Mouse (Mus musculus): ENCODE data around the gene Ppp1r15a.
"Not testable (repeated sequence)": the region's sequence is repeated elsewhere in the genome, so short reads cannot be mapped to it uniquely, and the experiment has no call there.

Gene Ppp1r15a

DNA sequence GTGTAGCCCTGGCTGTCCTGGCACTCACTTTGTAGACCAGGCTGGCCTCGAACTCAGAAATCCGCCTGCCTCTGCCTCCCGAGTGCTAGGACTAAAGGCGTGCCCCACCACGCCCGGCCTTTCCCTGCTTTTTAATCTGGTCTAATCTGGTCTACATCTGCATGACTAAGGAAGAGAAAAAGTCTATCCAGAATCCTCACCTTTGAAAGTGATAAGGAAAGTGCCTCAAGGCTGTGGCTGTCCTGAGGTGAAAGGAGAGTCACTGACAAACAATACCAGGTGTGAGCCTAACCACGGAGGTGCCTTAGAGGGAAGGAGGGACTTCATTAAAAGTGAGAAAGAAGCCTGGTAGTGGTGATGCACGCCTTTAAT lies 25.4 kb upstream of the Ppp1r15a start:
- DNase-seq (ENCODE audit: low spot score in 2 of 2), result no peak

DNA sequence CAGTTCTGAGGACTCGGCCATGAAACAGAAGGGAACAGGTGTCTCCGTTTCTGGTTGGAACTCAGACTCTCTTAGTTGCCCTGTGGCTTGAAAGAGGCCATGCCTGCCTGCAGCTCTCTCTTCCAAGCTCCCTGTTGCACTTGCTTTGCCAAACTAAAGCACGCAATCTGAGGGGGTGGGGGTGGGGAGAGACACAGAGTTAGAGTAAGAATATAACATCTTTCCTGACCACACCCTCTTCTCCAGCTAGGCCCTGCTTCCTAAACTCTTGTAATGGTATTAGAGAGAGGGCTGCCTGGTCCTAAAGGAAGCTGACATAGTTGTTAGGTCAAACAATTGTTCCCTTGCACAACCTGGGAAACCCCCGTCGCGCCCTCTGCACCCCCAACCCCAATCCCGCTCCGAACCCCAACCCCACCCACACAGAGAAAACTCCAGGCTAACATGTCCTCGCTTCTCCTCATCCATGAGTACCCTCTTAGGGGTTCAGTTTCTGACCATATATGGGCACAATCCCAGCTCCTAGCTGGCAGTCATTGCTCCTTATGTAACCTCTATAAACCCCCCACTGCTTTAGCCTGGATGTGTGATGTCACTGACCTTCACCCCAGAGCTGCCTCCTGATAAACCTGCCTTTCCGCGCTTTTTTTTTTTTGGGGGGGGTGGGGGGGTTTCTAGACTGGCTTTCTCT lies 24.9 kb upstream of the Ppp1r15a start:
- DNase-seq (ENCODE audit: low spot score in 2 of 2), result no peak

DNA sequence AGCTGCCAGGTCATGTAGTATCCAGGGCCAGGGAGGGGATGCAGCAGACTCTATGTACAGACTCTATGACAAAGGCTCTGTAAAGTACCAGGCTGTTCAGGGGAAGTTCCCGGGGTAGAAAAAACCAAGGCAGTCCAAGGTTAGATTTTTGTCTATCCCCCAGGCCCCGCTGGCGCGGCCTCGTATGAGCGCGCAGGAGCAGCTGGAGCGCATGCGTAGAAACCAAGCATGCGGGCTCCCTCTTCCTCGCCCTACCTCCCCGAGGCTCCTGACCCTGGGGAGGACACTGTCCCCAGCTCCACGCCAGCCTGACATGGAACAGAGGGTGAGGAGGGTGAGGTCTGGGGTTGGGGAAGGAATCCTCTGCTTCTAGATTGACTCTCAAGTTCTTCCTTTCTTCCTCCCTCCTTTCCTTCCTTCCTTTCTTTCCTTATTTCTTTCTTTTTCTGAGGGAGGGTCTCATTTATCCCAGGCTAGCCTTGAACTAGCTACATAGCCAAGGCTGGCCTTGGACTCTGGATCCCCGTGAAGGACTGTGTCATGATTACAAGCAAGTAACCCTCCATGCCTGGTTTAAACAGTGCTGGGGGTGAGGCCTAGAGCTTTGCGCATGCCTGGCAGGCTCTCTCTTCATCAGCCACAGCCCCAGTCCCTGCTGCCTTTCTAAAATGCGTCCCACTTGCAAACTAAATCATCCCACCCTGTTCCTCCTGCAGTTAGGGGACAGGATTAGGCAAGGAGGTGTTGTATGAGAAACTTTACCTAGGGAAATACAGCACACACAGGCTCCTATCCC lies 23.8 kb upstream of the Ppp1r15a start:
- no peak for DNase-seq (ENCODE audit: low spot score in 2 of 2)

DNA sequence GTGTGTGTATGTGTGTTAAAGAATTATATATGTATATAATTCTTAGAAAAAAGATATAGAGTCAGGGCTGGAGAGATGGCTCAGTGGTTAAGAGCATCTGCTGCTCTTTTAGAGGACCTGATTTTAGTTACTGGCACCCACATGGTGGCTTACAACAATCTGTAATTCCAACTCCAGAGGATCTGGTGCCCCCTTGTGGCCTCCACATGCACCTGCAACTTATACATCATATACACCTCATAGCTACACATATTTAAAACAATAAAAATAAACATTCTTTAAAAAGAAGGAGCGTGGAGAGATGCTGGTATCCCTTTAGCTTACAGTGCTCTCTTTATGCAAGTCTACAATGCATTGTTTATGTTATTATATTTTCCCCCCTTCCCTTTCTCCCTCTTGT lies 18.5 kb upstream of the Ppp1r15a start:
- no peak for DNase-seq (ENCODE audit: low spot score in 2 of 2)

DNA sequence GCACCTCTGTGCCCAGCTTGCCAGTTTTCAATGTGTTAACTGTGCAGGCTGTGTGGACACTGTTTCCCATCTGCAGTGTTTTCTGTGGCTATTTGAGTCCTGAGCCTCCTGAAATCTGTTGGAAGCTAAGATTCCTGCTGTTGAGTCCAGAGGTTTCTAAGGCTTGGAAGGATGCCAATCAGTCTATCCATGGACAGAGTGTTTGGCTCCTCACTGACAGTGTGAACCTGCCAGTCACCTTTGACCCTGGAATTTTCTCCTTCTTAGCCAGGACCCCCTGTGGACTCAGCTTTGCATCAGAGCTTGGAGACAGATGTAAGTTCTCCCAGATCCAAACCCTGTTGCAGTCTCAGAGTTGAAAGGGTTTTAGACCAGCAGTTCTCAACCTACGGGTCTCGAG lies 14.1 kb upstream of the Ppp1r15a start:
- DNase-seq (ENCODE audit: low spot score in 2 of 2), result no peak

DNA sequence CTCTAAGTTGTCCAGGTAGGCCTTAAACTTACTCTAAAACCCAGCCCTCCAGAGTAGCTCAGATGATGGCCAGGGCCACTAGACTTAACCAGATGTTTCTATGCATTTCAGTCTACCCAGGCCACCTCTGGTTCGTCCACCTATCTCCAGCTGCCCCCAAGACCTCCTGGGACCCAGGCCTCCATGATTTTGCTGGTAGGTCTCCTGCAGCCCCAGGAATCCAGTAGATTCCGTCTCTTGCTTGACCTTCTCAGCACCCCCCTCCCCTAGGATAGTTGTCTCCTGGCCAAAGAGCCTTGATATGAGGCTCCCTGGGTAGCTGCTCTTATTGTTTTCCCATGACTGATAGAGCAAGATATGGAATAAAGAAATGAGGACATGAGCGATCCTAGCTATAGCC lies 13.0 kb upstream of the Ppp1r15a start:
- DNase-seq (ENCODE audit: low spot score in 2 of 2), result no peak

DNA sequence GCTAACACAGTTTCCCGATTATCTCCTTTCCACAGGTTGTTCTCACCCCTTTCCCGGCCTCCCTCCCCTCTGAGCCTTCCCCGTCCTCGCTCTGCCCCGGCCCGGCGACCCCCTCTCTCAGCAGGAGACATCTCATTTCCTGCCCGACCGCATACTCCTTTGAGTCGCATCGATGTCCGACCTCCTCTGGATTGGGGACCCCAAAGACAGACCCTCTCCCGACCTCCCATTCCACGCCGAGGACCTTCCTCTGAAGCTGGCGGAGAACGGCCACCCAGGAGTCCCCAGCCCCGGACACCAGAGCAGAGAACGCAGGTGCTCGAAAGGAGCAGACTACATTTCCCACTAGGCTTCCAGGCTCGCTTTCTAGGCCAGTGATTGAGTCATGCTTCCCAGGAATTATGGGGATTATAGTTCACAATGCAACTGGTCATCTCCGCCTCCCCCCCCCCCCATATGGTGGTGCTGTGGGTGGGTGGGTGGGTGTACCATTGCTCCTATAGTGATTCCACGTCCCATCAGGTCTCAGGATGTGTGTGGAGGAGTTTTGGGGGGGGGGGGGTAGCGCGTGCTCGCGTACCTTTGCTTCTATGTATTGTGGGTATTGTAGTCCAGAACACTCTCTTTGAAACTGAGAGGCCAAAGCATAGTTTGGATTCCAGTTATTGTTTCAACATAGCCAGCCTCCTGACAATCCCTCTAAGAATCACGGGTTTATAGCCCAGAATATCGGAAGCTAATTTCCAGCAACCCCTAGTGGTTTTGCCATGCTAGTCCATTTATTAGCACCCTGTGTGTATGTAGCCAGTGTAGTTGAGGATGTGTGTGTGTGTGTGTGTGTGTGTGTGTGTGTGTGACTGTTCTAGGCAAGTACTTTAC lies 12.3 kb upstream of the Ppp1r15a start:
- DNase-seq (ENCODE audit: low spot score in 2 of 2), result peak in 1 of 2 experiments; percentile 59

DNA sequence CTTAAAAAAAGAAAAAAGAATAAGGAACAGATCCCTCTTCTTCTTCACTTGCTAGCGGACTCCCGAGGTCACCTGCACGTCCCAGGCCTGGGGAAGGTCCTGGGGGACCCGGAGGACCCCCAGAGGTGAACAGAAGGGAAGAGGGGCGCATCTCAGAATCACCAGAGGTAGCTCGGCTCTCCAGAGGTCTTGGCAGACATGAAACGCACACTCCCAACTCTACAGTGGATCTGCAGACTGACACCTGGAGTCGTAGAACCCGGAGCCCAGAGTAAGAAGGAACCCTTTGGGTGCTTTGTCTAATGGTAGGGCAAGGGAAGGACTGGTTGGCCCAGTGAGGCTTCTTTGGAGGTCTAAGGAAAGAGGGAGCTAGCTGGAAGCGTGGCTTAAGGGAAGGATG lies 11.5 kb upstream of the Ppp1r15a start:
- DNase-seq (ENCODE audit: low spot score in 2 of 2), result no peak

DNA sequence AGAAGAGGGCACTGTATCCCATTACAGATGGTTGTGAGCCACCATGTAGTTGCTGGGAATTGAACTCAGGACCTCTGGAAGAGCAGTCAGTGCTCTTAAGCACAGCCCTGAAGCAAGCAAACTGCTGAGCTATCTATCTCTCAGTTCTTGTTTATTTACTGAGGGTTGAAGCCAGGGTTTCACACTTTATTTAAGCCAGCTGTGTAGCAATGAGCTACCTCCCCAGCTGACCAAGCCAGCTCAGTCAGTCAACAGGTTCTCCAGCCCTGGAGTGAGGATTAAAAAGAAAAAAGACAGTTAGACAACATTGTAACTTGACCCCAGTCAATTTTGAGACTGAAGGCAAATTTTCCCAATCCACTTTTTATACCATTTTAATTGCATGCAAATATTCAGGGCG lies 9.6 kb upstream of the Ppp1r15a start:
- DNase-seq (ENCODE audit: low spot score in 2 of 2), result no peak

DNA sequence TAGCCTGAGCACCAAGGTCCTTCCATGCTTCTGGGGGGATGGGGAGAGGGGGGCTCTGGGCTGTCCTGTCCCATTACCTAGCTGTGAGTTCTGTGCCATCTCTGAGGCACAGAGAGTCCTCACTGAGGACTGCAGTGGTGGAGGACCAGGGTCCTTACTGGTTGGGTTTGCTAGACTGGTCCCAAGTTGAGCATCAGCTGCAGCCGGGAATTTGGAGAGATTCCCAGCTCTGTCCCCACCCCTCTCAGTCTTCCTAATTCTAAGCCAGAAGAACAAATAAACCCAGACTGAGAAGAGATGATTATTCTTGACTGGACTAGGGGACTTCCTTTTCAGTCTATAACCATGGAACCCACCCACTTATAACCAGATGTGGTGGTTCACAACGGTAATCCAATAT lies 4.6 kb upstream of the Ppp1r15a start:
- DNase-seq (ENCODE audit: low spot score in 2 of 2), result no peak

DNA sequence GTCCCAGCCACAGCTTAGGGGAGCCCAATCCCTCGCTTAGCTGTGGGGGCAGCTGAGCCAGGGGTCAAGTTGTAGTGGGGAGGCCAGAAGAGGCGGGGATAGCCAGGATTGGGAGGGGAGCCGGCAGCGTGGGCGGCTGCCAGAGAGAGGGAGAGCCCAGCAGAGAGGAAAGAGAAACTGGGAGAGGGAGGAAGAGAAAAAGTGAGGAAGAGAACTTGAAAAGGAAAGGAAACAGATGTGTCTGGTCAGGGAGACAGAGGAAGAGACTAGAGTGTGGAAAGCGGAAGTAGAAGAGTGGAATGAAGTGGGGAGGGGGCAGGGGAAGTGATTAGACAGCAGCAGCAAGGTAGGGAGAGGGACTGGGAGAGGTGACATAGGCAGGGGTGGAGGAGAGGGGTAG lies 3.4 kb upstream of the Ppp1r15a start:
- no peak for DNase-seq (ENCODE audit: low spot score in 2 of 2)

DNA sequence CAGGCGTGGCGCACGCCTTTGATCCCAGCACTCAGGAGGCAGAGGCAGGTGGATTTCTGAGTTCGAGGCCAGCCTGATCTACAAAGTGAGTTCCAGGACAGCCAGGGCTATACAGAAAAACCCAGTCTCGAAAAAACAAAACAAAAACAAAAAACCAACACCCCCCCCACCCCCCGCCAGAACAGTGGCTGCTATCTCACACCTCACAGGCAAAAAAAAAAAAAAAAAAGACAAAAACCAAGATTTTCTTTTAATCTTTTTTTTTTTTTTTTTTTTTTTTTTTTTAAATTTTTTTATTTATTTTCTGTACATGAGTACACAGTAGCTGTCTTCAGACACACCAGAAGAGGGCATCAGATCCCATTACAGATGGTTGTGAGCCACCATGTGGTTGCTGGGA lies 1.1 kb upstream of the Ppp1r15a start:
- not testable (repeated sequence) for DNase-seq (ENCODE audit: low spot score in 2 of 2)

DNA sequence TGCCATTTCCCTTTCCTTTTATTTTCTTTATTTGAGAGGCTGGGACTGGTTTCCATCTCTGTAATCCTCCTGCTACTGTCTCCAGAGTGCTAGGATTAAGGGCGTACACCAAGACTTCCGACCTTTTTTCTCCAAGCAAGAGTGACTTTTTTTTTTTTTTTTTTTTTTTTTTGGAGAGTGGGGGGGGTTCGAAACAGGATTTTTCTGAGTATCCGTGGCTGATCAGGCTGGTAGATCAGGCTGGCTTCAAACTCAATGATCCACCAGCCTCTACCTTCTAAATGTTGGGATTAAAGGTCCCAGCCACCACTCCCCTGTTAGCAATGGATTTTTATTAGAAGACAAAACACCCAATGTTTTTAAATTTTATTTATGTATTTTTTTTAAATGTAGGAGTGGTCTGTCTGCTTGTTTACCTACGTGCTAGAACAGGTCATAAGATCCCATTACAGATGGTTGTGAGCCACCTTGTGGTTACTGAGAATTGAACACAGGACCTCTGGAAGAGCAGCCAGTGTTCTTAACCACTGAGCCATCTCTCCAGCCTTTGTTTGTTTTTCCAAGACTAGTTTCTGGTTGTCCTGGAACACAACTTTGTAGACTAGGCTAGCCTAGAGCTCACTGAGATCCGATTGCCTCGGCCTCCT lies 529 bp upstream of the Ppp1r15a start:
- DNase-seq (ENCODE audit: low spot score in 2 of 2), result no peak

DNA sequence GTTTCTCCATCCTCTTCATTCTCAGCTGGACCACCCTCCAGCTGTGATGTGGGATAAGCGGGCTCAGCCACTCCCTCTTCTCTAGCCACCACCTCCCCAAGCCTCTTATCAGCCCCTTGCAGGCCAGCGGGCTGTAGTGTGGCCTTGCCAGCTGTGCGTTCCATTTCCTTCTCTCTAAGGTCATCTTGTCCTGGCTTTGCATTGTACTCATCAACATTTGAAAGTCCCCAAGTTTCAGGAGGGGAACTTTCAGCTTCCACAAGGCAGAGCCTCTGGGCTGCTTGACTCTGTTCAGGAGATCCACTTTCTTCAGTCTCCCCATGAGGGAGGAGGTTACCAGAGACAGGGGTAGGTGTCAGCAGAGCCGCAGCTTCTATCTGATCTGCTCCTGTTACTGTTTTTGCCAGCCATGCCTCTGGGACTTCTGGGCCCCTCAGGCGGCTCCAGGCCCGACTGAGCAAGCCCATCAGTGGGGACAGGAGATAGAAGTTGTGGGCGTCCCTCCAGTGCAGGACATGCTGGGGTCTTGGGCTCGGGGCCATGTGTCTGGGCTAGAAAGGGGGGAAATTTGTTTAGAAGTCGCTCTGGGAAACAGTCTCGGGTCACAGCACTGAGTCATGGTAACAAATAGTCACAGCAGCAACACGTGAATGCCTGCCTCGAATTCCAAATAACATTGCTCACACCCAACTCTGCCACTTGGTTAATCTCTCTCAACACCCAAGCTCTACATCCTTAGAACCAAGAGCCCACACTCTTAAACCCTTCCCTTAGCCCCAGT lies 1.0 kb downstream of the Ppp1r15a start:
- no peak for DNase-seq (ENCODE audit: low spot score in 2 of 2)

DNA sequence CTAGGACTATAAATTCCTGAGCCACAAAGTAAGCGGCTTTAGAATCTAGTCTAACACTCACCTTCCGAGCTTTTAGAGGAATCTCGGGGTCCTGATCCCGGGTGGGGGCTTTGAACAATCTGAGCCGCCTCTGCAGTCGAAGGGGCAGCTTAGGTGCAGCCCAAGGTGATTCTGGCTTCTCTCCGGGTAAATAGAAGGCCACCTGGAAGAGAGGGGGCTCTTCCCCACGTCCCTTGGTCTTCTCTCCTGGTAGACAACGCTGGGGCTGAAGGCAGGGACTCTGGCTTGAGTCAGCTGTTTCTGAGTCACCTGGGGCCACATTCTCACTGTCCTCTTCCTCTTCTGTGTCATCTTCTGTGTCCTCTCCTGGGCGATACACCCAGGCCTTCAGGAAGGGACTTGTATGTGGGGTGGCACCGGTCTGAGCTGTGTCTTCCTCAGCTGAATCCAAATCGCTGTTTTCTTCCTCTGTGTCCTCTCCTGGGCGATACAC lies 2.3 kb downstream of the Ppp1r15a start:
- DNase-seq (ENCODE audit: low spot score in 2 of 2), result no peak

DNA sequence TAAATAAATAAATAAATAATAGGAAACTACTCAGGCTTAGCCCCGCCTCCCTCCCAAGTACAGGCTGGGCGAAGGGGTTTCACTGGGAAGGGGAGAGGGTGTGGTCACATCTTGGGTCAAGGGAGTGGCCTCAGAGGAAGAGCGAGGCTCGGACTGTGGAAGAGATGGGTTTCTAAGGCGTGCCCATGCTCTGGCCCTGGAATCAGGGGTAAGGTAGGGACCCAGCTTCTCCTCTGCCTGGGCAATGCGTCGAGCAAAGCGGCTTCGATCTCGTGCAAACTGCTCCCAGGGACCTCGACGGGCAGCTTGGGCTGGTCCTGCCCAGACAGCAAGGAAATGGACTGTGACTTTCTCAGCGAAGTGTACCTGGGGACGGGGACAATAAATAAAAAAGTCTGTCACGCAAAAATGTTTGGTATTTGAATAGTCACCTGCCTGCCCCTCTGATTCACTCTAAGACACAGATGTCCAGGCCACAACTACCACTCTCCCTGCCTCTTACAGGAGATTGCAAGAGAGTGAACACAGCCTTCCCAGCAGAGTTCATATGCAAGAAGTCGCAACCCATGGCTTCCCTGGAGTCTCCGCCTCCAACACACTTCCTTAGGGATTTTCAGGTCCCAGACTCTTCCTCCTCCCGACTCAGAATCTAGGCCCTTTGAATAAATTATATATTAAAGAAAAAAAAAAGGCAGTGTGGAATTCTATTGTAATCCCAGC lies 3.0 kb downstream of the Ppp1r15a start:
- no peak for DNase-seq (ENCODE audit: low spot score in 2 of 2)

DNA sequence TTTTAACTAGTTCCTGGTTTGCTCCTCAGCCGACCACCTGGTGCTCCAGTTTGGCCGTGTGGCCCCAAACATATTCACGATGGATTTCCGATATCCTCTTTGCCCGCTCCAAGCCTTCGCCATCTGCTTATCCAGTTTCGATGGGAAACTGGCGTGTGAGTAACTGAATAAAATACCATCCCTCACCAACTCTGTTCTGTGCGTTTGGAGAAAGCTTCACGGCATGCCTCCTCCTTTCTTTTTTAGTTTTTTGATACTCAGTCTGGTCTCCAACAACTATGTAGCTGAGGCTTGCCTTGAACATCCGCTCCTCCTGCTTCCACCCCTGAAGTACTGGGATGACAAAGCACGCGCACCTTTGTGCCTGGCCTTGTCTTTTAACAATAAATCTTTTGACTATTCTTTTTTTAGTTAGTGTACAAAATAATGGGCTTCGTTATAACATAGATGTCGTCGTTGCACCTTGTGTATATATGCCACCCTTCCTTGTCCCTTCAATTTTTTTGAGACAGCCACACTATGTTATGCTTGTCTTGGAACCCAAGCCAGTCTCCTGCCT lies 3.8 kb downstream of the Ppp1r15a start:
- DNase-seq (ENCODE audit: low spot score in 2 of 2), result no peak

DNA sequence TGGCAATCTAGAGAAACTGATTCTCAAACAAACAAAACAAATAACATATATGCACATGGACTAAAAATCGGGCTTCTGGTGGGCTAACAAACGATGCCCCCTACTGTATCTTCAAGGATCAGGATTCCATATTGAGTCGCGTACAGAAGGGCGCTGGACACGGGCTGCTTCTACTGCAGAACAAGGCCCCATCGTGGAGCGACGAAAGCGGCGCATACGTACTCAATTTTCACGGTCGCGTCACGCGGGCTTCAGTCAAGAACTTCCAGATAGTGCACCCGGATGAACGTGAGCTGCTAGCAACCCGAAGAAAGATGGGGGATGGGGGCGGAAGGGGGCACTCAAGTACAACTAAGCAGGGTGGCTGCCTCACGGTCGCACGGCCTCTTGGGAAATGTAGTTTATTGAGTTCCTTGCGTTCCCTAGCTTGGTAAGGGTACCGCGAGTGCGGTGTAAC lies 4.3 kb downstream of the Ppp1r15a start:
- DNase-seq (ENCODE audit: low spot score in 2 of 2), result peak; percentile 54 to 79

DNA sequence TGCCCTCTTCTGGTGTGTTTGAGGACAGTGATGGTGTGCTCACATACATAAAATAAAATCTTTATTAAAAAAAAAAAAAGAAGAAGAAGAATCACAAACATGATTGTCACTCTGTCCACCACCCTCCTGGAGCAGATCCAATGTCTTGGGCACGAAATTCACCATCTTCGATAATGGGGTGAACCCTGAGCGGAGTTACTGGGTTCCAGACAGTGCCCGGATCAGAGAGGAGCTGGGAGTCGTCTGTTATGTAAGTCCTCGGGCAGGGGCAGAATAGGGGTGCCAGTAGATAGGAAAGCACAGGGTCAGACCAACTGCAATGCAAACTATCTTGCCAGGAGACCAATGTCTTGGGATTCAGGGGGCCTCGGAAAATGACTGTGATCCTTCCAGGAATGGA lies 5.5 kb downstream of the Ppp1r15a start:
- DNase-seq (ENCODE audit: low spot score in 2 of 2), result no peak

All from cerebellum, postnatal 4 days (tissue).